11 mouse cellular contexts compared by ENCODE assay signal in genomic region chr13:13591892-13592291, GRCm38 (mm10). TPM values are rescaled to one million over a fixed set of nuclear protein-coding genes. Genes with fewer than 3 reads are reported as not detected.
A peak's percentile ranks its signal among the peaks of the same experiment; 100 is the strongest.
DNase-seq lines count a peak whose midpoint lies in the region; ATAC-seq and TF ChIP-seq lines count a peak whose summit lies in the region.
"Had no signal": no experiment of that assay in that cellular context is flagged by ENCODE, and none has a peak within 500 bp of the region (broad histone marks: within the 10 kb centered on the region; RNA-seq: fewer than 3 reads in every experiment).

No protein-coding gene starts in this region.

- H3K9ac ChIP-seq in kidney, postnatal 0 days (ENCODE audit: low read depth, low read length): no peak overlapping the region
- no peak overlapping the region for H3K9ac ChIP-seq in embryonic facial prominence, embryonic 15.5 days

- H3K27ac ChIP-seq in kidney, postnatal 0 days: no peak overlapping the region
- no peak overlapping the region for H3K27ac ChIP-seq in embryonic facial prominence, embryonic 15.5 days (replicated peaks)

- no peak for TF ChIP-seq CTCF in kidney, postnatal 0 days (IDR thresholded peaks at IDR 0.05; ENCODE audit: low read depth)

- no peaks in the 10 kb centered on the region for H3K9me3 ChIP-seq in kidney, postnatal 0 days (replicated peaks; ENCODE audit: low read length)
- H3K9me3 ChIP-seq in embryonic facial prominence, embryonic 15.5 days (replicated peaks): no peaks in the 10 kb centered on the region

- H3K4me3 ChIP-seq in kidney, postnatal 0 days (replicated peaks; ENCODE audit: low read depth, low read length): no peak overlapping the region
- no peak overlapping the region for H3K4me3 ChIP-seq in embryonic facial prominence, embryonic 15.5 days (replicated peaks)

- 63% methylated on average over 4 of the region's 4 CpGs for WGBS in kidney, postnatal 0 days
- 36% methylated on average over 4 of the region's 4 CpGs for WGBS in embryonic facial prominence, embryonic 15.5 days

- H3K27me3 ChIP-seq in kidney, postnatal 0 days (ENCODE audit: insufficient read depth, low read length): no peaks in the 10 kb centered on the region
- H3K27me3 ChIP-seq in embryonic facial prominence, embryonic 15.5 days: no peaks in the 10 kb centered on the region
- H3K27me3 ChIP-seq: Patski had no signal

- DNase-seq in adrenal gland, postnatal 10 days: peak; percentile 25
- no peak for DNase-seq in adrenal gland, postnatal 25 days
- no peak for DNase-seq in kidney, postnatal 0 days (ENCODE audit: low spot score)
- no peak for DNase-seq in kidney, adult 18-20 months
- peak; percentile 18 to 38 for DNase-seq in lung, postnatal 4 days
- DNase-seq in testis, postnatal 10 days (ENCODE audit: low spot score): no peak
- DNase-seq in kidney, postnatal 36 days: no peak
- DNase-seq: gastrocnemius, postnatal 14 days; heart, postnatal 4 days had no signal

- no peaks in the 10 kb centered on the region for H3K36me3 ChIP-seq in kidney, postnatal 0 days (ENCODE audit: insufficient read depth, low read length)
- no peaks in the 10 kb centered on the region for H3K36me3 ChIP-seq in embryonic facial prominence, embryonic 15.5 days

- ATAC-seq in kidney, postnatal 0 days (replicated peaks; ENCODE audit: low FRiP score, low read depth): no peak
- no peak for ATAC-seq in embryonic facial prominence, embryonic 15.5 days (ENCODE audit: insufficient number of reproducible peaks, low FRiP score, low TSS enrichment, low read depth)
- ATAC-seq: Patski had no signal

- peaks cover 12% of the 10 kb centered on the region; the same call in 1 of the 2 replicates for H3K4me1 ChIP-seq in kidney, postnatal 0 days (replicated peaks; ENCODE audit: insufficient read depth, low read length)
- H3K4me1 ChIP-seq in embryonic facial prominence, embryonic 15.5 days: no peaks in the 10 kb centered on the region

- peak overlapping the region; percentile 94; the same call in 1 of the 2 replicates for H3K4me2 ChIP-seq in kidney, postnatal 0 days (ENCODE audit: low read length)
- 0 out of 2 replicates have a peak overlapping the region, but pooled peaks have one; percentile 91 for H3K4me2 ChIP-seq in embryonic facial prominence, embryonic 15.5 days (replicated peaks)

RNA-seq across cellular contexts. Expression of gene Lyst, which starts 1.7 kb away (rescaled TPM):
- 10 to 100 TPM; 25.5 to 30.3 TPM for total RNA-seq in adrenal gland, postnatal 10 days (2021)
- total RNA-seq in adrenal gland, postnatal 25 days (2021): 23.8 and 41.5 TPM in 2 replicates
- polyA plus RNA-seq in kidney, postnatal 0 days (2015; fragmentation: Nextera tagmentation; extraction: Ambion mirVana): 3.6 and 3.8 TPM in 2 replicates
- polyA plus RNA-seq in embryonic facial prominence, embryonic 15.5 days (2015; fragmentation: Nextera tagmentation; extraction: Ambion mirVana): 3.6 and 5.4 TPM in 2 replicates

Comparison
In these comparisons a context has a peak if more than half of its experiments do, and no peak if none do; other contexts are left out.
1. DNase-seq: peak in adrenal gland, postnatal 10 days (single experiment) and lung, postnatal 4 days (2 of 2); none in adrenal gland, postnatal 25 days (single experiment), kidney, postnatal 0 days (single experiment), kidney, adult 18-20 months (single experiment), testis, postnatal 10 days (single experiment) and kidney, postnatal 36 days (0 of 2).